Mouse (Mus musculus): ENCODE measurements at regions not wholly inside any gene's neighbourhood (a gene's known extent, or its start where the extent isn't known, plus 50 kb on each side); places are given as distances from the start of the nearest gene placed in this dataset.

GRCm38 (mm10) chr17:47174748-47175215 lies 164.4 kb upstream of the Ubr2 start:
- Histone ChIP-seq H3K4me3 (ENCODE audit: low read depth, low read length) (peak overlapping the region; percentile 57; the same call in 1 of the 2 replicates), H3K4me1 (ENCODE audit: insufficient read depth, low read depth, low read length) (peaks cover 11% of the 10 kb centered on the region), H3K36me3 (replicated peaks) (no peaks in the 10 kb centered on the region), H3K9me3 (replicated peaks) (no peaks in the 10 kb centered on the region), H3K27me3 (ENCODE audit: insufficient read depth, low read length) (no peaks in the 10 kb centered on the region)
- TF ChIP-seq POLR2AphosphoS5 (IDR thresholded peaks at IDR 0.05; ENCODE audit: insufficient replicate concordance, low read depth, low read length) (no peak), GATA1 (IDR thresholded peaks at IDR 0.05; ENCODE audit: borderline replicate concordance, low read length) (no peak), GATA2 (IDR thresholded peaks at IDR 0.05; ENCODE audit: borderline replicate concordance, low read depth, low read length) (no peak), TAL1 (conservative IDR thresholded peaks at IDR 0.05; ENCODE audit: low read depth, low read length) (no peak), CTCF (IDR thresholded peaks at IDR 0.05; ENCODE audit: low read depth, low read length) (no peak)
- DNase-seq (ENCODE audit: low spot score) (peak; percentile 50), ATAC-seq (ENCODE audit: extremely low read depth, insufficient number of reproducible peaks, low FRiP score, poor library complexity, severe bottlenecking) (peak; percentile 80)

GRCm38 (mm10) chr17:47171801-47172200 lies 161.4 kb upstream of the Ubr2 start:
- TF ChIP-seq POLR2AphosphoS5 (IDR thresholded peaks at IDR 0.05; ENCODE audit: insufficient replicate concordance, low read depth, low read length) (no peak), GATA1 (IDR thresholded peaks at IDR 0.05; ENCODE audit: borderline replicate concordance, low read length) (no peak), TAL1 (conservative IDR thresholded peaks at IDR 0.05; ENCODE audit: low read depth, low read length) (no peak), GATA2 (IDR thresholded peaks at IDR 0.05; ENCODE audit: borderline replicate concordance, low read depth, low read length) (no peak), CTCF (IDR thresholded peaks at IDR 0.05; ENCODE audit: low read depth, low read length) (no peak)
- no peak for ATAC-seq (ENCODE audit: extremely low read depth, insufficient number of reproducible peaks, low FRiP score, poor library complexity, severe bottlenecking)
- H3K36me3 ChIP-seq (replicated peaks), result no peaks in the 10 kb centered on the region
- no peak overlapping the region for H3K4me3 ChIP-seq (ENCODE audit: low read depth, low read length)
- H3K4me1 ChIP-seq (ENCODE audit: insufficient read depth, low read depth, low read length), result peaks cover 11% of the 10 kb centered on the region
- H3K27me3 ChIP-seq (ENCODE audit: insufficient read depth, low read length), result no peaks in the 10 kb centered on the region
- H3K9me3 ChIP-seq (replicated peaks), result no peaks in the 10 kb centered on the region
- no peak for DNase-seq (ENCODE audit: low spot score)

GRCm38 (mm10) chr17:47170978-47171593 lies 160.7 kb upstream of the Ubr2 start:
- no peak overlapping the region for H3K4me3 ChIP-seq (ENCODE audit: low read depth, low read length)
- no peaks in the 10 kb centered on the region for H3K36me3 ChIP-seq (replicated peaks)
- TF ChIP-seq GATA1 (IDR thresholded peaks at IDR 0.05; ENCODE audit: borderline replicate concordance, low read length) (no peak), CTCF (IDR thresholded peaks at IDR 0.05; ENCODE audit: low read depth, low read length) (no peak), POLR2AphosphoS5 (IDR thresholded peaks at IDR 0.05; ENCODE audit: insufficient replicate concordance, low read depth, low read length) (no peak), TAL1 (conservative IDR thresholded peaks at IDR 0.05; ENCODE audit: low read depth, low read length) (no peak), GATA2 (IDR thresholded peaks at IDR 0.05; ENCODE audit: borderline replicate concordance, low read depth, low read length) (no peak)
- no peaks in the 10 kb centered on the region for H3K9me3 ChIP-seq (replicated peaks)
- DNase-seq (ENCODE audit: low spot score) (no peak), ATAC-seq (ENCODE audit: extremely low read depth, insufficient number of reproducible peaks, low FRiP score, poor library complexity, severe bottlenecking) (no peak)
- H3K4me1 ChIP-seq (ENCODE audit: insufficient read depth, low read depth, low read length), result peaks cover 11% of the 10 kb centered on the region
- 0 out of 2 replicates have a peak, but pooled peaks cover 2% of the 10 kb centered on the region for H3K27me3 ChIP-seq (ENCODE audit: insufficient read depth, low read length)

- no peaks in the 10 kb centered on the region for H3K9me3 ChIP-seq (replicated peaks)
- no peak overlapping the region for H3K4me3 ChIP-seq (ENCODE audit: low read depth, low read length)
- H3K4me1 ChIP-seq (ENCODE audit: insufficient read depth, low read depth, low read length), result no peaks in the 10 kb centered on the region; the same call in 1 of the 2 replicates
- H3K27me3 ChIP-seq (ENCODE audit: insufficient read depth, low read length), result 0 out of 2 replicates have a peak, but pooled peaks cover 2% of the 10 kb centered on the region
- no peaks in the 10 kb centered on the region for H3K36me3 ChIP-seq (replicated peaks)
- TF ChIP-seq POLR2AphosphoS5 (IDR thresholded peaks at IDR 0.05; ENCODE audit: insufficient replicate concordance, low read depth, low read length) (no peak), GATA2 (IDR thresholded peaks at IDR 0.05; ENCODE audit: borderline replicate concordance, low read depth, low read length) (no peak), CTCF (IDR thresholded peaks at IDR 0.05; ENCODE audit: low read depth, low read length) (no peak), GATA1 (IDR thresholded peaks at IDR 0.05; ENCODE audit: borderline replicate concordance, low read length) (no peak), TAL1 (conservative IDR thresholded peaks at IDR 0.05; ENCODE audit: low read depth, low read length) (no peak)
- no peak for ATAC-seq (ENCODE audit: extremely low read depth, insufficient number of reproducible peaks, low FRiP score, poor library complexity, severe bottlenecking)
- no peak for DNase-seq (ENCODE audit: low spot score)
These were observed 157.7 kb upstream of the Ubr2 start for GRCm38 (mm10) chr17:47168105-47168504.

GRCm38 (mm10) chr17:47163677-47164340 lies 153.5 kb upstream of the Ubr2 start:
- H3K4me1 ChIP-seq (ENCODE audit: insufficient read depth, low read depth, low read length), result no peaks in the 10 kb centered on the region
- no peaks in the 10 kb centered on the region for H3K9me3 ChIP-seq (replicated peaks)
- TF ChIP-seq TAL1 (conservative IDR thresholded peaks at IDR 0.05; ENCODE audit: low read depth, low read length) (no peak), GATA2 (IDR thresholded peaks at IDR 0.05; ENCODE audit: borderline replicate concordance, low read depth, low read length) (no peak), POLR2AphosphoS5 (IDR thresholded peaks at IDR 0.05; ENCODE audit: insufficient replicate concordance, low read depth, low read length) (no peak), GATA1 (IDR thresholded peaks at IDR 0.05; ENCODE audit: borderline replicate concordance, low read length) (no peak), CTCF (IDR thresholded peaks at IDR 0.05; ENCODE audit: low read depth, low read length) (no peak)
- ATAC-seq (ENCODE audit: extremely low read depth, insufficient number of reproducible peaks, low FRiP score, poor library complexity, severe bottlenecking), result no peak
- H3K4me3 ChIP-seq (ENCODE audit: low read depth, low read length), result no peak overlapping the region
- no peaks in the 10 kb centered on the region for H3K36me3 ChIP-seq (replicated peaks)
- 0 out of 2 replicates have a peak, but pooled peaks cover 2% of the 10 kb centered on the region for H3K27me3 ChIP-seq (ENCODE audit: insufficient read depth, low read length)
- DNase-seq (ENCODE audit: low spot score), result no peak

- H3K36me3 ChIP-seq (replicated peaks), result no peaks in the 10 kb centered on the region
- TF ChIP-seq CTCF (IDR thresholded peaks at IDR 0.05; ENCODE audit: low read depth, low read length) (no peak), GATA1 (IDR thresholded peaks at IDR 0.05; ENCODE audit: borderline replicate concordance, low read length) (no peak), TAL1 (conservative IDR thresholded peaks at IDR 0.05; ENCODE audit: low read depth, low read length) (no peak), POLR2AphosphoS5 (IDR thresholded peaks at IDR 0.05; ENCODE audit: insufficient replicate concordance, low read depth, low read length) (no peak), GATA2 (IDR thresholded peaks at IDR 0.05; ENCODE audit: borderline replicate concordance, low read depth, low read length) (no peak)
- no peak for DNase-seq (ENCODE audit: low spot score)
- H3K4me1 ChIP-seq (ENCODE audit: insufficient read depth, low read depth, low read length), result no peaks in the 10 kb centered on the region
- H3K4me3 ChIP-seq (ENCODE audit: low read depth, low read length), result no peak overlapping the region
- no peaks in the 10 kb centered on the region for H3K9me3 ChIP-seq (replicated peaks)
- 0 out of 2 replicates have a peak, but pooled peaks cover 2% of the 10 kb centered on the region for H3K27me3 ChIP-seq (ENCODE audit: insufficient read depth, low read length)
- no peak for ATAC-seq (ENCODE audit: extremely low read depth, insufficient number of reproducible peaks, low FRiP score, poor library complexity, severe bottlenecking)
These were observed 152.1 kb upstream of the Ubr2 start for GRCm38 (mm10) chr17:47162459-47162858.
